Mouse (Mus musculus) spleen, postnatal 14 days (tissue): ENCODE measurements around the gene Chit1.

Experiments
- DNase-seq, 2 experiments: peaks; one replicate each; pipeline ENCODE4 v3.0.0; 2021 to 2022; ENCODE audit warnings: low spot score in 2 of 2

The Chit1 gene

GRCm38 (mm10) chr1:134098726-134099515 lies 12.1 kb upstream of the Chit1 start:
- peak; percentile 51 to 55 for DNase-seq

- no peak for DNase-seq
These were observed 11.4 kb upstream of the Chit1 start for GRCm38 (mm10) chr1:134099516-134100235.

GRCm38 (mm10) chr1:134100401-134100800 lies 10.6 kb upstream of the Chit1 start:
- DNase-seq = no peak

- no peak for DNase-seq
These were observed 10.1 kb upstream of the Chit1 start for GRCm38 (mm10) chr1:134100928-134101327.

GRCm38 (mm10) chr1:134101593-134101992 lies 9.4 kb upstream of the Chit1 start:
- no peak for DNase-seq

GRCm38 (mm10) chr1:134103861-134104260 lies 7.2 kb upstream of the Chit1 start:
- peak in 1 of 2 experiments; percentile 5 for DNase-seq

- DNase-seq = no peak
These were observed 5.8 kb upstream of the Chit1 start for GRCm38 (mm10) chr1:134105043-134105763.

- DNase-seq = no peak
These were observed 5.1 kb upstream of the Chit1 start for GRCm38 (mm10) chr1:134105764-134106430.

- DNase-seq = peak; percentile 38 to 62
These were observed 4.3 kb upstream of the Chit1 start for GRCm38 (mm10) chr1:134106719-134107118.

GRCm38 (mm10) chr1:134107777-134108176 lies 3.3 kb upstream of the Chit1 start:
- no peak for DNase-seq

GRCm38 (mm10) chr1:134110015-134110414 lies 1.0 kb upstream of the Chit1 start:
- no peak for DNase-seq

GRCm38 (mm10) chr1:134110449-134110848 lies 593 bp upstream of the Chit1 start:
- no peak for DNase-seq

- DNase-seq = no peak
These were observed 2.5 kb downstream of the Chit1 start for GRCm38 (mm10) chr1:134113560-134113959.

GRCm38 (mm10) chr1:134114018-134114417 lies 3.0 kb downstream of the Chit1 start:
- no peak for DNase-seq

GRCm38 (mm10) chr1:134114730-134115129 lies 3.7 kb downstream of the Chit1 start:
- DNase-seq = no peak

GRCm38 (mm10) chr1:134115424-134115823 lies 4.4 kb downstream of the Chit1 start:
- DNase-seq = no peak

- no peak for DNase-seq
These were observed 6.1 kb downstream of the Chit1 start for GRCm38 (mm10) chr1:134117110-134117509.

GRCm38 (mm10) chr1:134120179-134120578 lies 9.1 kb downstream of the Chit1 start:
- DNase-seq = peak; percentile 65 to 77

GRCm38 (mm10) chr1:134122195-134122594 lies 11.2 kb downstream of the Chit1 start:
- peak in 1 of 2 experiments; percentile 38 for DNase-seq

- DNase-seq = no peak
These were observed 22.3 kb downstream of the Chit1 start for GRCm38 (mm10) chr1:134133316-134133715.

GRCm38 (mm10) chr1:134136351-134136750 lies 25.3 kb downstream of the Chit1 start:
- no peak for DNase-seq

- no peak for DNase-seq
These were observed 27.4 kb downstream of the Chit1 start for GRCm38 (mm10) chr1:134138424-134138823.
